Mouse (Mus musculus) lung, postnatal 0 days (tissue): Measurements from ENCODE around the gene Dnajb12.

Experiments
- CTCF ChIP-seq: IDR thresholded peaks from 2 replicates; pipeline ENCODE4 v1.5.1; 2016; ENCODE audit warnings: antibody characterized with exemption, mild to moderate bottlenecking
- EP300 ChIP-seq: IDR thresholded peaks from 2 replicates; pipeline ENCODE4 v1.6.1; 2016; ENCODE audit warnings: antibody characterized with exemption, mild to moderate bottlenecking, control low read depth

DNA sequence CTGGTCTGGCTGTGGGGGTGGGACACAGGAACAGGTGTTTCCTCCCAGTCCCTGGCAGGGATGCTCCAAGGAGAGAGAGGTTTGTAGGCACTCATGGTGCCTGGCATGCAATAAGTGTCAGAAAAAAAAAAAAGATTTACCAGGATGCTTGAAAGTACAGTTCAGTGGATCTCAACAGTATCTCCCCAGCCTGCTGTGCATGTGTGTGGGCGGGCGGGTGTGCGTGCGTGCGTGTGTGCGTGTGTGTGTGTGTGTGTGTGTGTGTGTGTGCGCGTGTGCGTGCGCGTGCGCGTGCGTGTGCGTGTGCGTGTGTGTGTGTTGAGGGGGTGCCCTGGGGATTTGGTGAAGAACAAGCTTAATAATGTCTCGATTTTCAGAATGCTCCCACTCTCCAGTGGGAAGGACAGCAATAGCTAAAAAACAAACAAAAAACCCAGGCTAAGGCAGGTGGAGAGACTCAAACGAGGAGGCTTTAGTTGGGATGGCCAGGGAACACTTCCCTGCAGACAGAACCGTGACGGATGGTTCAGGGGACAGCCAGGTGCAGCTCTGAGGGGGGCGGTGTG lies 63.0 kb downstream of the Dnajb12 start:
- no peak for TF ChIP-seq CTCF
- no peak for TF ChIP-seq EP300
